Mouse (Mus musculus) CD8-positive naive resting alpha-beta T cell, adult 2 months (primary cell): ENCODE data around the gene Gen1.

Experiments used
- DNase-seq, 2 experiments: peaks; one replicate each; pipeline ENCODE4 v3.0.0; 2022; ENCODE audit warnings: low read depth in 2 of 2, low spot score in 2 of 2

The Gen1 gene

DNA sequence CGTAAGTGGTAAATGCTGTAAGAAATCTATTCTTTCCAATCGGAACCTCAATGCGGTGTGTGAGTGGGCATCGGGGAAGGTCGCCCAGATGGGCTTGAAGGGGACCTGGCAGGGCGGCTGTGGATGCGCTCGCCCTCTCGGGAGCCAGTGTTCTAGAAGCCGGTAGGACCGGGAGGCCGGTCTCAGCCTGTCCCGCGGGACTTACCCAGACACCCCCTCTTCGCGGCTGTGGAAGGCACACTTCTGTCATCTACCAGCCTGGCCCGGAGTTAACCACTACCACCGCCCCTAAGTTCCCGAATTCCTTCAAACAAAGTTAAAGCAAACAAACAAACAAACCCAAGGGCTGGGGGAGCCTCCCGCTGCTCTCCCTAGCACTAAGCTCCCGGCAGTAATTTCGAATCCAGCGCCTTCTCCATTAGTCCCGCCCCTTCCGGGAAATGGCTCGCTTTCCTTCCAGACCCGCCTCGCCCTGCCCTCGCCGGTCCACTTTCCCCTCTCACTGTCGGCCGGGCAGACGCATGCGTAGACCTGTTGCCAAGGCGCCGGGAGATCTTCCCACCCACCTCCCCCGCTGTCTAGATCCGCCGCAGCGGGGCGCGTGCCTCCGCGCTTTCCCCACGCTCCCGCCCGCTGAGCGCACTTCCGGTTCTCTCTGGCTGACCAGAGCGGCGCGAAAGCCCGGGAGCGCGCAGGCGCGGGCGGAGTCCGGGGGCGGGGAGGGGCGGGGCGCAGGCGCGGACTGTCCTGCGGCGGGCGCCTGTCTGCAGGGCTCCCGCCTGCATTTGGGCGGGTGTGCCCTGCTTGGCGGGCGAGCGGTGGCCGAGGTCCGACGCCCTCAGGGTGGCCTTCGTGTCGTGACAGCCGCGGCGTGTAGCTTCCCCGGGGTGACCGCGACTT is at the start of gene Gen1, which contains the start of gene Smc6:
TSS of gene Gen1 (minus strand) at position 420 of the 900 bp plus-strand sequence.
TSS of gene Smc6 (plus strand) at position 505 of the 900 bp plus-strand sequence.
- DNase-seq = peak; percentile 84 to 89

DNA sequence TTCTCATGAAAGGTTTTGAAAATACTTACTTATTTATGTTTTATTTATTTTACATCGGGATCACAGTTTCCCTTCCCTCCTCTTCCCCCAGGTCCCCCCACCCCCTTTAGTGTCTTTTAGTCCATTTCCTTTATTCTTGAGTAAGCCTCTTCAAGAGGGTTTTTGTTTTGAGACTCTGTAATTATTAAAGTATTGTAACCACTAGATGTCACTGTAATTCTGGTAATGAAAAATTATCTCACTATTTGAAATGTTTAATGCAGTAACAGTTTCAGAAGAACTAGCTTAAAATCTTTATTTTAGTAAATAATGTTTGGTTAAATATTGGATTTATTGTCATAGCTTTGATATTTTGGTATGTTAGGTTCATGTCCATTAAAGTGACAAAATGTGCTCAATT is 48.2 kb upstream of the Gen1 start:
- no peak for DNase-seq

DNA sequence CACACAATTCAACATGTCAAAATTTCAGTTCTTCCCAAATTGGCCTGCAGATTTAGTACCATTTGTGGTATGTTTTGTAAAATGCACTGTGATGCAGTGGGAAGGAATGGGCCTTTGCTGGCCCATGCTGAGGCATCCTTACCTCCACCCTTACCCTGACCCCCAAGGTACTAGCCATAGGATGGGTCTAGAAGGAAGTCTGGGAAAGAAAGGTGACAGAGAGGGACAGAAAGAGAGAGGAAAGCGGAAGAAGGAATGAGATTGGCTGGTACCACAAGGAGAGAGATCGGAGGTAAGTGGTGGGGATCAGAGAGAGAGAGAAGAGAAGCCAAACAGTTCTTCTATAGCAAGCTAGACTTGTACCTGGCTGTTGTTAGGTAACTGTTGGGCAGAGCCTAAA is 45.5 kb upstream of the Gen1 start:
- DNase-seq = no peak

DNA sequence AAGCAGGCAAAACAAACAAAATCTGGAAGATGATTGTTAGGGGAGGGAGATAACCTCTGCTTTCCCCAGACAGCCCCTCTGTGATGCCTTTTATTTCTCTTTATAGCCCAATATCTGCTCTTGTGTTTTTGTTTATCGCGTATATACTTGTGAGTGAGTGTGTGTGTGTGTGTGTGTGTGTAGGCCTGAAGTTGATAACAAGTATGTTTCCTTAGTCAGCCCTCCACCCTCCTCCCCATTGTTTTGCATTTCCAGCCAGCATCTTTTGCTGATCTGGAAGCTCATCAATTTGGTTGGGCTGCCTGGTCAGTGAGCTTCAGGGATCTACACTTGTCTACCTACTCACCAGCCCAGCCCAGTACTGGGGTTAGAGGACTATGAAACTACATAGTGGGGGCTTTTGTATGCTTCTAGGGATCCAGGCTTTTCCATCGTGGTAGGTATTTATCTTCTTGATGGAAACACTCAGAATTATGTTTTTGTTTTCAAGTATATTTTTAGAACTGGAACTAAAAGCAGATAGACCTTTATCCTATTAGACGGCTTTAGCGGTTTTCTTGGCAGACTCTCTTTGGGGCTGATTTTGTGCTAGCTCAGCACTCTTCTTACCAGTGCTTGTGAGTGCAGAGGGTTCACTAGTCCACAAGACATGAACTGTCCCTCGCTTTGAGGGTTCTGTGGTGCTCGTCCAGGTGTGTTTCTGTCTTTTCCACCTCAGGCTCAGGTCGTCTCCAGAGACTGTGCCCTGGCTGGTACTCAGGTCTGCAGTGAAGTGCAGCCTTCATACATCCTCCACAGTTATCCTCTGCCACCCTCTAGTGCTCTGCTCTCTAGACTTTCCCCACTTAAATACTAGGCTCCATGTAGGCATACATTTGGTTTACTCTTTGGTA is 41.4 kb upstream of the Gen1 start:
- no peak for DNase-seq

DNA sequence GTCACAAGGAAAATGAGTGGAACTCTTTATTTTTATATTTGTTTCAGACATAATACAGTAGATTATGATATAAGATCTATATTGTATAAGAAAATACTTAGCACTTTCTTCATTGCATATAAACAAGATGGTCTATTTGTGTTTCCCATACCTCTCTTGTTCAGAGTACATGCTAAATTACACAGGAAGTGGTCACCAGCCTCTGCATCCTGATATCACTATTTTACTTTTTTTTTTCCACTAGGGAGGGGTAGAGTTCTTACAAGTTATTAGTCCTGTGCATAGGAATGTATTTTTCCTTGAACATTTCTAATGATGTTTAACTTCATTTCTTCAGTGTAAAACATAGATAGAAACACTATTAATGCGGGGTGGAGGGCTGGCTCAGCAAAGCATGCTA is 35.3 kb upstream of the Gen1 start:
- DNase-seq = no peak

DNA sequence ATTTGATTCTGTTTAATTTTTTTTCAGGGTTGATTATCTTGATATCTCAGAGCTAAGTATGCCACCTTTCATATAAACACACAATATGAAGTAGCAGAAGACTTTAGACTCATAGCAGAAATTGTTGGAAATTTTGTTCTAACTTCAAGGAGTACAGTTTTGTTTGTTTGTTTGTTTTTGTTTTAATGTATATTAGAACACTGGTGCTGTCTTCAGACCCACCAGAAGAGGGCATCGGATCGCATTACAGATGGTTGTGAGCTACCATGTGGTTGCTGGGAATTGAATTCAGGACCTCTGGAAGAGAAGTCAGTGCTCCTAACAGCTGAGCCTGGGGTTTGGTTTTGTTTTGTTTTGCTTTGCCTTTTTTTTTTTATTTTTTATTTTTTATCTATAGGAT is 20.8 kb upstream of the Gen1 start:
- no peak for DNase-seq

DNA sequence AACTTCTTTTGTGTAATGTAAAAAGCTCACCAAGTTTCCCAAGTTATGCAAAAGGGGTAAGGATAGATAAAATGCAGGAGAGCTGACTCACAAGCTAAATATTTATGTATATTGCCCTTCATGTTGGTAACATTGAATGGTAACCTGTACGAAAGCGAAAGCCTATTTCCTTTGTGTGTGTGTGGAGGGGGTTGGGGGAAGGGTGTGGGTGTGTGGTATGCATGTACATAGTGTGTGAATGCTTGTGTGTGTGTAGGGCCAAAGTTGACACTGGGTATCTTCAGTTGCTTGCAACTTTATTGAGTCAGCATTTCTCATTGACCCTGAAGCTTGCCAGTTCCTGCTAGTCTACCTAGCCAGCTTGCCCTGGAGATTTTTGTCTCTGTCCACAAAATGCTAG is 16.0 kb upstream of the Gen1 start:
- DNase-seq = no peak

DNA sequence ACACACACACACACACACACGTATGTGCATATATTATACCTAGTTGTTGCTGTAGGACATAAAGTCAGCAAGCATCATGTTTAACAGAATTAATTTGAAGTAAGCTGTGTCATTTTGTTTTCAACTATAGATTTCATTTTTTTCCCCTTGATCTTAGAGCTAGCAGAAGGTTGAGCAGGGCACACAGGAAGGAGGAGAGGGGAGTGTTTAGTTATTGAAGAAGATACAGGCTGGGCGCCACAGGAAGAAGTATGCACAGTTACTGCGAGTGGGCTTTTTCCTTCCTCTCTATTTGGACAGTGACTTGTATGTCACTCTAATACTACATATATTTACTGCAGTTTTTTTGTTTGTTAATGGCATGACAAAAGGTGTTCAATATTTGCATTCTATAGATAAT is 14.3 kb upstream of the Gen1 start:
- no peak for DNase-seq

DNA sequence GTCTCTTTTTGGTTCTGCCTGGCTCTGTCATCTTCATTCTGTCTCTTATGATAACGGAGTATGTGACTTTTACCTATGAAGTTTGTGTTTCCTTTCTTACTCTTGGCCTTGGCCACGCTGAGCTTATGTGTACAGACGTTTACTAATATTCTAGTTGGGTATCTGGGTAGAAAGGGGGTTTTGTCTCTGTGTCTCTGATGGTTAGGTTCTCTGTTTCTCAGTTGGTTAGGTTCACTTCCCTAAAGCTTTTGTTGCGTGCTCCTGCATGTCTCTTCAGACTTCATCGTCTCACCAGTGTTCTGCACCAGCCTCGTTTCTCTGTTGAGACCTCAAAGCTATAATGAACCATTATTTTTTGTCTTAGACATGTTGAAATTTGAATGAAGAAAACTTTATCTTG is 11.6 kb upstream of the Gen1 start:
- DNase-seq = no peak

DNA sequence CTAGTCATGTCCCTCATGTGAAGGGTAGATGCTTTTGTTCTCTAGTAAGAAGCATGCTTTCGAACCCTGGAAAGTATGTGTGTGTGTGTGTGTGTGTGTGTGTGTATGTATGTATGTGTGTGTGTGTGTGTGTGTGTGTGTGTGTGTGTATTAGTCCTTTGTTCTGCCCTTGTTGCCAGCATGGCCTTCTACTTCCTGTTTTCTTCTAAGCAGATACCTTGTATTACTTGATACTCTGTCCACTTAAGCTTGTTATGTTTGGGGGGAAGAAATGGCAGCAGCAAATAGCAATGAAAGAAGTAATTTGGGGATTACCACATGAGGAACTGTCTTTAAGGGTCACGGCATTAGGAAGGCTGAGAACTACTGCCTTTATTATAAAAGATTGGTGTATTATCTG is 11.0 kb upstream of the Gen1 start:
- DNase-seq = no peak

DNA sequence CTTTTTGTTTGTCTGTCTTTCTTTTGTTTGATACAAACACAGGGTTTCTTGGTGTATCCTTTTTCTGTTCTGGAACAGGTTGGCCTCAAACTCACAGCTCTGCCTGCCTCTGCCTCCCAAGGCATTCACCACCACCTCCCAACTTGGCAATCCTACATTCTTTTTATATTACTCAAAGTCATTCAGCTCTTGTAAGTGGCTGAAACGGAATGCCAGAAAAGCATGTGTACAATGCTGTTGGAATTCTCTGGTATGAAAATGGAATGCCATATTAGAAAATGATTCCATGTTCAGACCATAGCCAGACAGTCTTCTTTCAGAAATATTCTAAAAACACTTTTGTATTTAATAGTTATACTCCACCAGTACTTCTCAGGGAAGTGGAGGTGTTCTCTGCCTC is 7.6 kb upstream of the Gen1 start:
- no peak for DNase-seq

DNA sequence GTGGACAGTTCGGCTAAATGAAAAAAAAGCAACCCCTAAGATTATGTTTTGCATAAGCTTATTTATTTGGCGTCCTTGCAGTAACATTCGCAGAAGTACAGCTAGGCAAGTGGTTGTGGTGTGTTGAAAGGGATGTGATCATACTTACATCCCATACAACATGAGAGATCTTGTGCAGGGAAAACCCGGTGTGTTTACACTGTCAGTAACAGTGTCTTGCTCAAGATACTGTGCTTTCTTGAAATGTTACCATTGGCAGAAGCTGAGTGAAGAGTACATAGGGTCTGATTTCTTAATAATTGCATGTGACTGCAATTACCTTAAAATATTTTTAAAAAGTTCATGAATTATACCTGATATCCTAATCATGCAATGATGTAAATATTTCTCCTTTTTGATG is 7.0 kb upstream of the Gen1 start:
- DNase-seq = no peak

DNA sequence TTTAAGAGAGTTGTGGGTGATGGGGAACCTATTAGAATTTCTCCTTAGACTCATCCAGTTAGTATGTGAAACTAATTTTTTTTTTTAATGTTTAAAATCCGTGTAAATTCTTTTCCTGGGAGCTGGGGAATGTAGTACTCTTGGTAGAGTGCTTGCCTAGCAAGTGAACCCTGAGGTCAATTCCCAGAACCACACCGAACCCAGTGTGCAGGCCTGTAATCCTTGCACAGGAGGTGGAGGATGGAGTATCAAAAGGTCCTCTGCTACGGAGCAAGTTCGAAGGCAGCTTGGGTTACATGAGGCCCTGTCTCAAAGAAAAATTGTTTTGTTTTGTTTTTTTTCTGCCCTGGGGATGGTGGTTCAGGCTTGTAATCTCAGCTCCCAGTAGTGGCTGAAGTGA is 1.4 kb upstream of the Gen1 start:
- DNase-seq = no peak

DNA sequence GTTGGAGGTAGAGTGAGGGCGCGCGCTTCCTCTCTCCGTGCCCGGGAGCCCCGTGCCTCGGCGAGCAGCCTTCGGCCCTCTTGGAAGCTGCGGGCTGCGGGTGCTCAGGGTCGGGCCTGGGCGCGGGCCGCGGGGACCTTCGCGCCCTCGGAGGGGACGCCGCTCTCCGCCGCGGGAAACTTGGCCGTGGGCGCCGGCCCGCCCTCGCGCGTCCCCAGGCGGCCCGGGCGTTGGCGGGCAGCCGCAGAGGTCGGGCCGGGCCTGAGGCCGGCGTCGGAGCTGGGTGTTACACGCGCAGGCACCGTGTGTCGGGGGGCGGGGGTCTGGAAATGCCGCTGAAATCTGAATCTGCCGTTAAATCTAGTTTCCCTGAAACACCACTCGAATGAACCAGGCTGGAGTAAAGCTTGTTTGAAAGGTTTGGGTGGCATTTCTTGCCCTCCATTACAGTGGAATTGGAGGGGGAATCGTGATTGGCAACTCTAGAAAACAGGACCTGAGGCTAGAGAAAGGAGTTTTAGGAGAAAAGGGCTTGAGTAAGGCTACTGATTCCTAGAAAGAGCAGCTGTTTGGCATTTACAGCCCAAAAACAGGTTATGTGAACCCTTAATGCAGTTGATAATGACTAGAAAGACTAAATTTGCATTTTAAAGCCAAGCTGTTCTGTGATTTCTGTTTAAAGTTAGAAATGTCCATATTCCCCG is 833 bp upstream of the Gen1 start:
- peak in 1 of 2 experiments; percentile 18 for DNase-seq

DNA sequence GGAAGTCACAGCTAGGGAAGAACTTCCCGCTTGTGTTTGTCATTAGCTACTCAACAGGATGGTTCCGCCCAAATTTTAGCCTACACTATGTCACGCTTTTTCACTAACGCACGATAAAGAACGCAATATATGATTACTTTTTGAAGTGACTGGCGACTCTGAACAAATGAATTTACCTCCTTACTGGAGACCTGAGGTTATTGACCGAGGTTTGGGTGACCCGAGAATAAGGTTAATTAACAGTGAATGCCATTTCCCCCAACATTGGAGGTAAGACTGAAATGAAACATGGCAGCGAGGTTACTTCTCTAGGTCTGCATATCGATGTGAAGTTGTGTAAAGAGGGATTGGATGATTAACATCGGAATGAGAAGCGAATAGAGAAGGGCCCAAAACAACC is 706 bp downstream of the Gen1 start:
- DNase-seq = no peak

DNA sequence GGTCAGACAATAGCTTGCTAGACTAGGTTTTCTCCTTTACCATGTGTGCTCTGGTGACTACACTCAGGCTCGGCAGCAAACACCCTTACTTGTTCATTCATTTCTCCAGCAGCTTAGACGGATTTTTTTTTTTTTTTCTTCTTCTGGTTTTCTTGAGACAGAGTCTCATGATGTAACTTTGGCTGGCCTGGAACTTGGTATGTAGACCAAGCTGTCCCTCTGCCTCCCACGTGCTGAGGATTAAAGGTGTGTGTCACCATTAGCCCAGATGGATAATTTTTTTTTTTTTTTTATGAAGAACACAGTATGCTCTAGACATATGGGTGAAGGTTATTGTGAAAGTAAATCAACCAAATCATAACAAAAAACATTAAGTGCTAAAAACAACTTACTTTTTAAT is 15.3 kb downstream of the Gen1 start:
- DNase-seq = no peak

DNA sequence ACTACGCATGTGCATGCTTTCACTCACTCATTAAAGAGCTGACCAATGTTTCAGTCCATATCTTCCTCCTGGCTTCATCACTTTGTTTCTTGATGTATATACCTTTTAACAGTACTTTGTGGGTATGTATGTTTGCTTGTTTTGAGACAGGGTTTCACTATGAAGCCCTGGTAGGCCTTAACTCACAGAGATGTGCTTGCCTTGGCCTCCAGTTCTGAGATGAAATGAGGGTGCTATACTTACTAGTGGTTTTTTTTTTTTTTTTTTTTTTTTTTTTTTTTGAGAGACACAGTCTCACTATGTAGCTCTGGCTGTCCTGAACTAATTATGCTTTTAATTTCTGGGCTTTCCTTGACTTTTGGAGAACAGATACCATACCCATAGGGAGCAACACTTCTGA is 18.1 kb downstream of the Gen1 start:
- no peak for DNase-seq

DNA sequence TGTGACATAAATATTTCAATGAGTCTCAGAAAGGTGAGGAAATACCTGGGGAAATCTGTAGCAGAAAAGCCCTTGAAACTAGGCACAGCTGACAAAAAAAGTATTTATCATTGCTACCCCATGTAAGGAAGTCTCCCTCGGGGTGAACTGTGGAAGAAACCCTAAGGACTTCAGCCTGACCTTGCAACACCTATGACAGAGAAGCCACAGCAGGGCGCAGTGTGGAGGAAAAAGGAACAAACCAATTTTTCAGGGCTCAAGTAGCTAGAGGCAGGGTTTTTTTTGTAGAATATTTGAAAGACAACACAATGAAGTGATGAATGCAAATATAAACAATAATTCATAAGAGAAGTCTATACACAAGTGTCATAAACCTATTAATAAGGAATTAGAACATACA is 29.6 kb downstream of the Gen1 start:
- no peak for DNase-seq

DNA sequence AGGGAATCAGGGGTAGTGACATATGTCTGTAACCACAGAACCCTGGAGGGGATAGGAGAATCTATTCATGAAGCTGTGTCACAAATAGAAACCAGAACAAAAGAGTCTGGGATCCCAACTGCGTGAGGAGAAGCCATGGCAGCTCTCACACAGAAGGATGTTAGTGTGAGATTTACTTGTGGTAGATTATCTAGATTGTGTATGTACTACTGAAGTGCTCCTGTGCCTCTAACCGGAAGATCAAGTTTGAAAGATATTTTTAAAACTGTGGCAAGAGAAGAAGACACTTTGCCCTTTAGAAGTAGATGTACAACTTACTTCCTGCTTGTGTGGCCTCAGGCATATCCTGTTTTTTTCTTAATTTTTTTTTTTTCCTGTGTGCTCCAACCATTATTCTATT is 35.3 kb downstream of the Gen1 start:
- DNase-seq = peak in 1 of 2 experiments; percentile 9

DNA sequence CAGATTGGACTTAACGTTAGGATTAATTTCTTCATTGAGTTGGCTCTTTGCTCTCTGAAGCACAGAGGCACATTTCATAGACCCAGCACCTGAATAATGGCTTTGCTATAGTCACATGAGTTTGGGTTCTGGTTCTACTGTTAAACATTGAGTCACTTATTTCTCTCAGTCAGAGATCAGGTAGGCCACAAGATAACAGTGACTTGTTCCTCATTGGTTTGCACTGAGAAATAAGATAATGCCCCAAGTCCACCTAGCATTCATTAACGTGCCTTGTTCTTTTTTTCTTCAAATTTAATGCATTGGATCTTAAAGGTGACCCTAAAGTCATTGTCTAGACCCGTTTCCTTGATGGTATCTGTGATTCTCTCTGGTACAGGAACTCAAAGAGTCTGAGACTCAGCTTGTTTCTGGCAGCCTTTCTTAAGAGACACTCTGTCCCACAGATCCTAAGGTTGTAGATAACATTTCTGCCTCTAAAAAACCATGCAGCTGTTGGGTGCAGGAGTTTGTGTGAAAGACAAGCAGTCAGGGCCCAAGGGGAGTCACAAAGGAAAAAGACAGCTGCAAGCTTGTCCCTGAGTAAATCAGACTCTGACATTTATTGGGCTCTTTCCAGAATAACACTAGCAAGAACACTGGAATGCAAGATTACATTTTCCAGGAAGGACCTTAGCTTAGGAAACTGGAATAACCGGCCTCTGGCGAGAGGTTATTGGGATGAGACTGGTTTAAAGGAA is 38.9 kb downstream of the Gen1 start:
- no peak for DNase-seq

DNA sequence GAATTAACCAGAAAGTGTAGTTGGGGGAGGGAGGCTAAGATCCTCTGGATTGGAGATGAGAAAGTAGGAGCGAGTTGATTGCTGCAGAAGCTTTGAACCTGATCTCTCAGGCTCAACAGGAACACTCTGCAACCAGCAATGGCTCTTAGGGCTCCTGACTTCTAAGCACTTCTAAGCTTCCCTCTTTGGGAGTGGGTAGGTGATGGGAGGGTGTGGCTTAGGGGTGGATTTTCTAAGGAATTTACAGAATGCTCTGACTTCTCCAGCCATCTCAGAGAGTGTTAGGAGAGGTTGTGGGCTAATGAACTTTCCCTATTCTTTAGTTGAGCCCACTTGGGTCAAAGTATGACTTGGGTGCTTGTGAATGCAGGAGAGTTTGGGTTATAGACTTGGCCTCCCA is 39.5 kb downstream of the Gen1 start:
- DNase-seq = no peak
